Mouse (Mus musculus) neural tube, embryonic 11.5 days (tissue): ENCODE measurements around the gene Trim54. TPM values are rescaled to one million over a fixed set of nuclear protein-coding genes. Genes with fewer than 3 reads are reported as not detected.
A peak's percentile ranks its signal among the peaks of the same experiment; 100 is the strongest.

ENCODE experiments used
- ATAC-seq: fragments of 200-750 bp; cut with Nextera tagmentation; 2 replicates; pipeline ENCODE4 v1.8.0; 2017; ENCODE audit warnings: moderate number of reproducible peaks, mild to moderate bottlenecking, moderate TSS enrichment, moderate library complexity; ENCODE audit not compliant: insufficient read depth, low FRiP score, low TSS enrichment
- DNase-seq: peaks from one replicate; pipeline ENCODE4 v3.0.0-alpha.2; 2015; ENCODE audit warnings: low spot score
- H3K27ac ChIP-seq: fragments of 300-500 bp; sonication (generic); 2 replicates; pipeline ENCODE4 v1.5.1; 2014; ENCODE audit warnings: low read depth, mild to moderate bottlenecking, low read length
- H3K27me3 ChIP-seq: fragments of 300-500 bp; sonication (generic); 2 replicates; pipeline ENCODE4 v1.6.1; 2014; ENCODE audit warnings: mild to moderate bottlenecking, low read length, mixed read lengths; ENCODE audit not compliant: control insufficient read depth, insufficient read depth
- H3K36me3 ChIP-seq: fragments of 300-500 bp; sonication (generic); 2 replicates; pipeline ENCODE4 v1.6.1; 2014; ENCODE audit warnings: mild to moderate bottlenecking, low read length, moderate library complexity, mixed read lengths; ENCODE audit not compliant: control insufficient read depth, insufficient read depth
- H3K4me1 ChIP-seq: fragments of 300-500 bp; sonication (generic); 2 replicates; pipeline ENCODE4 v1.6.1; 2014; ENCODE audit warnings: low read length, mixed read lengths; ENCODE audit not compliant: control insufficient read depth, insufficient read depth
- H3K4me2 ChIP-seq: fragments of 300-500 bp; sonication (generic); 2 replicates; pipeline ENCODE4 v1.6.1; 2014; ENCODE audit warnings: low read depth, mild to moderate bottlenecking, moderate library complexity
- H3K4me3 ChIP-seq: fragments of 300-500 bp; sonication (generic); 2 replicates; pipeline ENCODE4 v1.5.1; 2014; ENCODE audit warnings: low read depth, low read length
- H3K9ac ChIP-seq: fragments of 300-500 bp; sonication (generic); 2 replicates; pipeline ENCODE4 v1.6.1; 2014; ENCODE audit warnings: mild to moderate bottlenecking, low read length
- H3K9me3 ChIP-seq: fragments of 300-500 bp; sonication (generic); 2 replicates; pipeline ENCODE4 v1.6.1; 2016; ENCODE audit warnings: low read length; ENCODE audit not compliant: control insufficient read depth
- WGBS: fragments of 180-500 bp; shearing (Covaris S2); extraction: QIAGEN DNeasy Blood & Tissue Kit; methylation state at CpG from one replicate; pipeline ENCODE4 v1.1.7; 2014; 5-methylcytosine and 5-hydroxymethylcytosine counted together
- polyA plus RNA-seq: library from polyadenylated mRNA; unstranded; fragments of >200 nt; fragmentation: Nextera tagmentation; extraction: Ambion mirVana; gene quantifications from 2 replicates; pipeline ENCODE4 v1.2.1, GENCODE M21; 2014

The Trim54 gene
- polyA plus RNA-seq, 1 experiment from 2014 or later, result 0.81 TPM

DNA sequence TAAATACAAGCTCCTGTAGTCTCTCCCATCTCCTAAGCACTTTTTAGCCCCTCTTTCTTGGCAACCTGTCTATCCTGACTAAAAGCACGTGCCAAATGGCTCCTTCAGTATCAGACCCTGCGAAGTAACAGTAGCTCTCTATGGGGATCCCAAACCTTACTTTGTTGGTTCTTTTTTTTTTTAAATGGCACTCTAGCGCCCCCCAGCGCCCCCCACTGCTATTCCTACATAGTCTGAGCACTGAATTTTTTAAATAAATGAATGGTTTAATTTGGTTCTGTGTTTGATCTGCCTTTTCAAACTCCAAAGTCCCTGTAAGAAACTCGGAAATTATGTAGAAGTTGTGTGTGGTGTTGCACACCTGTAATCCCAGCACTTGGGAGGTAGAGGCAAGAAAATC lies 9.5 kb downstream of the Trim54 start:
- H3K36me3 ChIP-seq, result no peaks in the 10 kb centered on the region
- no peak overlapping the region for H3K4me3 ChIP-seq
- H3K9ac ChIP-seq, result no peak overlapping the region
- no peak overlapping the region for H3K27ac ChIP-seq
- no peak overlapping the region for H3K4me2 ChIP-seq
- ATAC-seq (no peak), DNase-seq (no peak)
- no peaks in the 10 kb centered on the region for H3K27me3 ChIP-seq
- no peaks in the 10 kb centered on the region for H3K4me1 ChIP-seq
- 36% methylated on average over 5 of the region's 5 CpGs for WGBS
- no peaks in the 10 kb centered on the region for H3K9me3 ChIP-seq

- H3K4me2 ChIP-seq, result no peak overlapping the region; the same call in 1 of the 2 replicates
- H3K4me1 ChIP-seq, result 0 out of 2 replicates have a peak, but pooled peaks cover 6% of the 10 kb centered on the region
- peaks cover 55% of the 10 kb centered on the region for H3K27me3 ChIP-seq
- ATAC-seq (no peak), DNase-seq (no peak)
- no peaks in the 10 kb centered on the region for H3K36me3 ChIP-seq
- H3K27ac ChIP-seq, result no peak overlapping the region
- H3K4me3 ChIP-seq, result no peak overlapping the region
- under 1% methylated on average over 33 of the region's 33 CpGs for WGBS
- H3K9me3 ChIP-seq, result no peaks in the 10 kb centered on the region
- no peak overlapping the region for H3K9ac ChIP-seq
Measured at GRCm38 (mm10) chr5:31136730-31137424, 20.4 kb downstream of the Trim54 start.

- no peaks in the 10 kb centered on the region for H3K36me3 ChIP-seq
- 0 out of 2 replicates have a peak, but pooled peaks cover 6% of the 10 kb centered on the region for H3K4me1 ChIP-seq
- ATAC-seq (no peak), DNase-seq (no peak)
- no peak overlapping the region for H3K27ac ChIP-seq
- peak overlapping the region; percentile 11 for H3K4me3 ChIP-seq
- peak overlapping the region; percentile 35 for H3K4me2 ChIP-seq
- under 1% methylated on average over 13 of the region's 13 CpGs for whole genome bisulfite sequencing
- H3K9ac ChIP-seq, result no peak overlapping the region
- no peaks in the 10 kb centered on the region for H3K9me3 ChIP-seq
- peaks cover 55% of the 10 kb centered on the region for H3K27me3 ChIP-seq
Measured at GRCm38 (mm10) chr5:31137658-31138057, 21.1 kb downstream of the Trim54 start.

- H3K9ac ChIP-seq, result no peak within 1 kb of the TSS
Measured at GRCm38 (mm10) chr5:31138241-31138967, 21.9 kb downstream of the Trim54 start, which contains the start of gene Ucn. Ucn (minus strand) TSS chr5:31138829.

GRCm38 (mm10) chr5:31138968-31139425 lies 22.5 kb downstream of the Trim54 start:
- Histone ChIP-seq H3K4me1 (0 out of 2 replicates have a peak, but pooled peaks cover 6% of the 10 kb centered on the region), H3K4me2 (no peak overlapping the region), H3K4me3 (no peak overlapping the region), H3K27me3 (peaks cover 55% of the 10 kb centered on the region), H3K9ac (no peak overlapping the region), H3K27ac (no peak overlapping the region), H3K36me3 (no peaks in the 10 kb centered on the region), H3K9me3 (no peaks in the 10 kb centered on the region)
- ATAC-seq (no peak), DNase-seq (peak; percentile 36)
- WGBS, result 19% methylated on average over 9 of the region's 9 CpGs

More at GRCm38 (mm10) chr5:31138241-31138967, 21.9 kb downstream of the Trim54 start, which contains the start of gene Ucn:
- Histone ChIP-seq H3K36me3 (no peaks in the 10 kb centered on the region), H3K4me1 (0 out of 2 replicates have a peak, but pooled peaks cover 6% of the 10 kb centered on the region), H3K4me2 (peak within 1 kb of the TSS; percentile 35), H3K9me3 (no peaks in the 10 kb centered on the region), H3K4me3 (peak within 1 kb of the TSS; percentile 11), H3K27me3 (peaks cover 55% of the 10 kb centered on the region), H3K27ac (no peak within 1 kb of the TSS)
- 2% methylated on average over 52 of the region's 52 CpGs for WGBS
- no peak for ATAC-seq
- DNase-seq, result peak; percentile 20

DNA sequence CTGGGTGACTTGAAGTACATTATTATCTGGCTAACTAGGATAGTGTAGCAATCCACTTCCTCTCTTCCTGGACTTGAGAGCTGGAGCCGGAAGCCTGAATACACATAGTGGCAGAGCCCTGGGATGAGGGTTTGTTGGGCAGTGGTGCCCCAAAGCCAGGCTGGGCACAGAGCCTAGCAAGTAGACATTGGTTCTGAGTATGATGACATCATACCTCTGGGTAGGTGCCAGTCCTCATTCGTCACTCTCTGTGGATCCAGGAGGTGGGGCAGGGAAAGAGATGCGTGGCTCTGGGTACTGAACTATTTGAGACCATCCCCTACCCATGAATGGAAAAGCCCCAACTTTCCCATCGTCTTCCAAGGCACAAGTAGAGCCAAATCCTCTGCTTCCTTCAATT lies 33.3 kb downstream of the Trim54 start:
- no peak overlapping the region for H3K4me2 ChIP-seq
- H3K4me1 ChIP-seq, result peaks cover 4% of the 10 kb centered on the region
- no peak overlapping the region for H3K27ac ChIP-seq
- H3K9me3 ChIP-seq, result no peaks in the 10 kb centered on the region
- ATAC-seq (no peak), DNase-seq (no peak)
- 90% methylated on average over 4 of the region's 4 CpGs for WGBS
- no peak overlapping the region for H3K4me3 ChIP-seq
- H3K27me3 ChIP-seq, result no peaks in the 10 kb centered on the region
- peaks cover 3% of the 10 kb centered on the region; the same call in 1 of the 2 replicates for H3K36me3 ChIP-seq
- H3K9ac ChIP-seq, result no peak overlapping the region

DNA sequence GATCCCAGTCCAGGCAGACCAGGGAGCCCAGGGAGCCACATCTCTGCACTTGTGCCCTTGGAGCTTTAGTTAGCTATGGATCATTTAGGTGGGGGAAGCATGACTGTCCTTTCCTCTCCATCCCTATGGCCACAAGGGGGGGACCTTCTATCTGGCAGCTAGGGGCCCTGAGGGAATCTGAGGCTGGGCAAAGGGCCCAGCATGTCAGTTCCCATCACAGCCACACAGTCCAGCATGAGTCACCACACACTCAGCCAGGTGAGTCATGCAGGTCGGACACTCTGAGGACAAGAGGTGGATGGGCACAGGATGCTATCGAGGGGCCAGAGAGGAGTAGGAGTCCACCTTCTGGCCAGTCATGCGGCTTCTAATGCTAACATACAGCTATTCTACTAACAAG lies 35.2 kb downstream of the Trim54 start:
- Histone ChIP-seq H3K9ac (no peak overlapping the region), H3K27ac (no peak overlapping the region), H3K9me3 (no peaks in the 10 kb centered on the region), H3K36me3 (peaks cover 3% of the 10 kb centered on the region; the same call in 1 of the 2 replicates), H3K27me3 (no peaks in the 10 kb centered on the region), H3K4me2 (no peak overlapping the region), H3K4me1 (peaks cover 4% of the 10 kb centered on the region), H3K4me3 (no peak overlapping the region)
- DNase-seq (no peak), ATAC-seq (no peak)
- WGBS, result 98% methylated on average over 3 of the region's 3 CpGs

- Histone ChIP-seq H3K4me1 (peaks cover 4% of the 10 kb centered on the region), H3K27me3 (no peaks in the 10 kb centered on the region), H3K9me3 (no peaks in the 10 kb centered on the region), H3K9ac (peak overlapping the region; percentile 65), H3K36me3 (peaks cover 8% of the 10 kb centered on the region; the same call in 1 of the 2 replicates), H3K4me2 (peak overlapping the region; percentile 84), H3K27ac (no peak overlapping the region), H3K4me3 (peak overlapping the region; percentile 53)
- ATAC-seq, result 0 out of 2 replicates have a peak, but pooled peaks have one; percentile 20
- DNase-seq, result no peak
- WGBS, result 40% methylated on average over 6 of the region's 6 CpGs
Measured at GRCm38 (mm10) chr5:31153516-31154151, 37.1 kb downstream of the Trim54 start.
